Mouse (Mus musculus) ovary, postnatal 36 days (tissue): ENCODE results near the gene Gm21981.
"Not testable (repeated sequence)": the region's sequence is repeated elsewhere in the genome, so short reads cannot be mapped to it uniquely, and the experiment has no call there.

Source experiments
- DNase-seq: peaks from one replicate; pipeline ENCODE4 v3.0.0; 2022; ENCODE audit warnings: low spot score, mixed read lengths

The Gm21981 gene

DNA sequence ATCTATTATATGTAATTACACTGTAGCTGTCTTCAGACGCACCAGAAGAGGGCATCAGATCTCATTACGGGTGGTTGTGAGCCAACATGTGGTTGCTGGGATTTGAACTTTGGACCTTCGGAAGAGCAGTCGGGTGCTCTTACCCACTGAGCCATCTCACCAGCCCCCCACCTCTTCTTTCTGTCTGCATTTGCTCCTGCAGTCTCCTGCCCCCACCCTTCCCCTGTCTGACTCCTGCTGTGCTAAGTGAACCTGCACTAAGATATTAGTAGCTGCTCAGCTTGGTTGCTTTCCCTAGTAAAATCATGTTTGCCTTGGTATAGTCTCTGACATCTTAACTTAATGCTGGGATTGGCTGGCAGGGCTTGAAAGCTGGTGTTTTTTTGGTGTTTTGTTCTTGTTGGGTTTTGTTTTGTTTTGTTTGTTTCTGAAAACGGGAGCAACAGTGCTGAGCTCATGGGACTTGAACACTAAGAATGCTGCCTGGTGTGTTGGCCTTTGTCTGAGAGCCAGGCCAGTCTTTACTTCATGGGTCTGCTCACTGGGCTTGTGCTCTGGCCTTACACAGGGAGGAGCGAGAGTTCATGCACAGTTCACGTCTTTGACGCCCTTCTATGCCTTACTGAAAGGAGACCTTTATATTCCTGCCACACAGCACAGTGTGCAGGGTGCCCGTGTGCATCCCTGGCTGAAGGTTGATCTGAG is 31.1 kb downstream of the Gm21981 start:
- no peak for DNase-seq

DNA sequence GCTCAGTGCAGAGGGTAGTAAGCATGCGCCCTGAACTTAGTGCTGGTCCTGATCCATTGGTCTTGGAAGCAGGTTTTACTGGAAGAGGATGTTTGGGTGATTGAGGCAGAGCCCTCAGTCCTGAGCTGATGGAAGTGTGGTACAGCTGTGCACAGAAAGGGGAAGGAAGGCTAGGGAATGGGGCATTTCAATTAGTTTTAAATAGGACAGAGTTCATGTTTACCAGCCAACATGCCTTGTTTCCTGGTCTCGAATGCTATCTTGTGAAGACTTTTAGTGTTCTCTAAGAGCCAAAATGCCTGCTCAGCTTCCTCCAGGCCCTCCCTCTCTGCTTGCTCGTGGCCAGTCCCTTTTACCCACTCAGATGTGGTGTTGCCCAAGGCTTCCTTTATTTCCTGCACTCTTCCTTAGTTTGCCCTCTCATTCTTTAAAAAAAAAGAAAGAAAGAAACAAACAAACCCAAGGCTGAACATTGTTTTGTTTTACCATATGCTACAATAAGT is 35.5 kb downstream of the Gm21981 start:
- DNase-seq = no peak

DNA sequence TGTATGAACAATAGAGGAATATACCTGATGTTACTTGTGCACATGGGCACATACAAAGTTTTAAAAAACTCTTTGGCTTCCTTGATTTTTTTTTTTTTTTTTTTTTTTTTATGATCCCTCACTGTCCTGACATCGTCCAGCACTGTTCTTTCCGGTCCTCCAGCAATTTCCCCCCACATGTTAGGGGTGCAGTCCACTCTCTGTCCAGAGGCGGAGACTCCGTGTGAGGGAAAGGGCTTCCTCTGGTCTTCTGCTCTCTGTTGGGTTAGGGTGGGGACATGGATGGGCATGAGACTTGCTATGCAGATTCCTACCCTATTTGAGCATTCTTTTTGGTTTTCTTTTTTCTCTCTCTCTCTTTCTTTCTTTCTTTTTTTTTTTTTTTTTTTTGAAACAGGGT is 36.4 kb downstream of the Gm21981 start:
- DNase-seq = no peak

DNA sequence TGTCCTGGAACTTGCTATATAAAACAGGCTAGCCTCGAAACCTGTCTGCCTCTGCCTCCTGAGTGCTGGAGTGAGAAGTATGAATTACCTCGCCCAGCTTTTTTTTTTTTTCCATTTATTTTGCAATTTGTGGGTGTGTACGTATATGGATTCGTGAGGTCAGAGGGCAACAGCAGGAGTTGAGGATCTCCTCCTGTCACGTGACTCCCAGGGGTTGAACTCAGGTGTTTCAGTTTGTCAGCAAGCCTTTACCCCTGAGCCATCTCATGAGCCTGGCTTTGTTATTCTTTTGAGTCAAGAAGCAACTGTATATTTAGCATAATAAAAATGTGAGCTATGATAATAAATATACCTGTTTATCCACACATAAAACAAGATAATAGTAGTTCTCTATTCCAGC is 38.6 kb downstream of the Gm21981 start:
- no peak for DNase-seq

DNA sequence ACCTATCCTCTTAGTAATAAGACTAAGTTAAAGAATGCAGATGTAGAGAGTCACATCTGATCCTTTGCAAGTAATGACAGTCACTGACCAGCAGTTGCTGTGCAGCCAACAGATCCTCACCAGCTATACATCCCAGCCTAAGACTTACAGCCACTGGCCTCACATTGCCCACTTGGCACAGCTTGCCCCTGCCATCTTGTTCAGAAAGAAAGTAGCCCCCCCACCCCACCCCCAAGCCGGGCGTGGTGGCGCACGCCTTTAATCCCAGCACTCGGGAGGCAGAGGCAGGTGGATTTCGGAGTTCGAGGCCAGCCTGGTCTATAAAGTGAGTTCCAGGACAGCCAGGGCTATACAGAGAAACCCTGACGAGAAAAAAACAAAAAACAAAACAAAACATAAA is 39.9 kb downstream of the Gm21981 start:
- not testable (repeated sequence) for DNase-seq

DNA sequence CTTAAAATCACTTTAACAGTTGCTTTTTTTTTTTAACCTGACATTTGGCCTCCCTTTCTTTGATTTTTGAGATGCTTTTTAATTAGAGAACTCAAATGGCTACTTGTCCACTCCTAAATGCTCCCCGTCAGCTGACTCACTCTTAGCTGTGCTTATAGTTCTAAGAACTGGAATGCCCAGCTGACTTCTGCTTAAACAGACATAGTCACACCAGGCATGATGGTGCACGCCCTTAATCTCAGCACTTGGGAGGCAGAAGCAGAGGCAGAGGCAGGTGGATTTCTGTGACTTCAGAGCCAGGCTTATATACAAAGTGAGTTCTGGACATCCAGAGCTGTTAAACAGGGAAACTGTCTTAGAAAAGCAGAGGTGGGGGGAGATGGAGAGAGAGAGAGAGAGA is 42.3 kb downstream of the Gm21981 start:
- DNase-seq = no peak

DNA sequence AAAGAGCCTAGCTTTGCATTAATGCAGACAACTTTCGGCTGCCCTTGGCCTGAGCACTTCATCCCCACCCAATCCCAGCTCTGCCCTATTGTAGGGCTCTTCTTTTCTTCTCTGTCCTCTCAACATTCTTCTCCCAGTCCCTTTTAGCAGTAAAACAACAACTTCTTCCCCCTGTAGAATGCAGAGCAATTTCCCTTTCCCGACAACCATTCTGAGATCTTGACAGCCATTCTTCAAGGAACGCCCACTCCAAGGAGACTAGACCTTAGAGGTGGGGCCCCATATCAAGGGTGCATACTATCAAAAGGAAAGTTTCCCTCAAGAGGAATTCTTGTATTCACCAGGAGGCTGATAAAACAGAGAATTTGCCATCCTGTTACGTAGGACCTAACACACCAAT is 45.3 kb downstream of the Gm21981 start:
- no peak for DNase-seq

DNA sequence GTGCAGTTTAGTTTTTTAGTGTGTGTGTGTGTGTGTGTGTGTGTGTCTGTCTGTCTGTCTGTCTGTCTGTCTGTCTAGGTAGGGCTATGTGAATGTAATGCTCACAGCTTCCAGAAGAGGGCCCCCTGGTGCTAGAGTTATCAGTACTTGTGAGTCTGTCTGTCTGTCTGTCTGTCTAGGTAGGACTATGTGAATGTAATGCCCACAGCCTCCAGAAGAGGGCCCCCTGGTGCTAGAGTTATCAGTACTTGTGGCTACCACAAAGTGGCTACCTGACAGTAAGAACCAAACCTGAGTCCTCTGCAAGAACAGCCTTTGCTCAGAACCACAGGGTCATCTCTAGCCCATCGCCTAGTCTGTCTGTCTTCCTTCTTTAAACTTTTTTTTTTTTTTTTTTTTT is 47.6 kb downstream of the Gm21981 start:
- peak; percentile 46 for DNase-seq

DNA sequence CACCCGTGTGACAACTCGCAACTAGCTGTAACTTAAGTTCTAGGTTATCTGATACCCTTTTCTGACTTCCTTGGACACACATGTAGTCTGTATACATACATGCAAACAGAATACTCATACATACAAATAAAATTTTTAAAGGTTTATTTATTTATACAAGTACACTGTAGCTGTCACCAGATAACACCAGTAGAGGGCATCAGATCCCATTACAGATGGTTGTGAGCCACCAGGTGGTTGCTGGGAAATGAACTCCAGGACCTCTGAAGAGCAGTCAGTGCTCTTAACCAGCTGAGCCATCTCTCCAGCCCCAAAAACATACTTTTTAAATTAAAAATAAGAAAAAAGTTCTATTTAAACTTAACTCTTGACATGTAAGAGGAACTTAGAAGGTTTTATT is 51.3 kb downstream of the Gm21981 start:
- DNase-seq = no peak
